8 mouse cellular contexts compared by ENCODE assay signal in the genomic region with DNA sequence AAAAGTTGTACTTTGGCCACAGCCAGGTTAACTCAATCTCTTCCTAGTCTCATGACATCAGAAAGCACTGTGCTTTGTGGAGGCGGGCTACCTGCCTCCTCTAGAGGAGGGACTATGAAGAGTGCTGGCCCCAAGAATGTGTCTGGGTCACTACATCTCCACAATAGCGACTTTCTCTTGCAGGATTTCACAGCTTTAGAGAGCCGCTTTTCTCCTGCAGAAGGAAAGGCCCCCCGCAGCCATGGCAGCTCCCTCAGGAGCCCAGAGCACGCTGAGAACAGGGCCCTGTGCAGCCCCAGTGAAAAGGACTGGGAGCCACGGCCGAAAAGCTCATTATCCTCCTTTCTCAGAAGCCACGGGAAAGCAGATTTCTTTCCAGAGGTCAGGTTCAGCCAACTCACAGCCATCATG. TPM values are rescaled to one million over a fixed set of nuclear protein-coding genes. Genes with fewer than 3 reads are reported as not detected.
DNase-seq lines count a peak whose midpoint lies in the region; ATAC-seq and TF ChIP-seq lines count a peak whose summit lies in the region.
"Had no signal": no experiment of that assay in that cellular context is flagged by ENCODE, and none has a peak within 500 bp of the region (broad histone marks: within the 10 kb centered on the region; RNA-seq: fewer than 3 reads in every experiment).

No protein-coding gene starts in this region.

- H3K36me3 ChIP-seq in lung, embryonic 15.5 days = no peaks in the 10 kb centered on the region
- no peaks in the 10 kb centered on the region for H3K36me3 ChIP-seq in forebrain, postnatal 0 days (ENCODE audit: insufficient read depth)
- H3K36me3 ChIP-seq in stomach, embryonic 15.5 days = no peaks in the 10 kb centered on the region

- no peak overlapping the region for H3K4me2 ChIP-seq in lung, embryonic 15.5 days
- H3K4me2 ChIP-seq in forebrain, postnatal 0 days (ENCODE audit: low read depth) = no peak overlapping the region
- H3K4me2 ChIP-seq in stomach, embryonic 15.5 days = no peak overlapping the region

- no peak for TF ChIP-seq CTCF in forebrain, postnatal 0 days (IDR thresholded peaks at IDR 0.05; ENCODE audit: low read depth)

- H3K27me3 ChIP-seq in lung, embryonic 15.5 days = no peaks in the 10 kb centered on the region
- no peaks in the 10 kb centered on the region for H3K27me3 ChIP-seq in forebrain, postnatal 0 days (ENCODE audit: insufficient read depth, low read length)
- H3K27me3 ChIP-seq in stomach, embryonic 15.5 days (replicated peaks) = no peaks in the 10 kb centered on the region

- DNase-seq in lung, postnatal 14 days = no peak
- no peak for DNase-seq in forebrain, postnatal 0 days
- DNase-seq in kidney, postnatal 25 days = peak; percentile 51 to 80
- DNase-seq in spleen, postnatal 14 days (ENCODE audit: low spot score in 2 of 2) = no peak
- DNase-seq in left cerebral cortex, adult 18-20 months (ENCODE audit: low spot score in 2 of 2) = no peak
- DNase-seq: adrenal gland, adult 2 months had no signal

- no peak overlapping the region for H3K9ac ChIP-seq in lung, embryonic 15.5 days
- no peak overlapping the region; the same call in 1 of the 2 replicates for H3K9ac ChIP-seq in forebrain, postnatal 0 days
- H3K9ac ChIP-seq in stomach, embryonic 15.5 days = no peak overlapping the region

- no peaks in the 10 kb centered on the region for H3K9me3 ChIP-seq in lung, embryonic 15.5 days
- H3K9me3 ChIP-seq in forebrain, postnatal 0 days (ENCODE audit: low read length) = no peaks in the 10 kb centered on the region
- no peaks in the 10 kb centered on the region for H3K9me3 ChIP-seq in stomach, embryonic 15.5 days

- no peak for ATAC-seq in lung, embryonic 15.5 days (ENCODE audit: borderline replicate concordance, extremely low read depth, low FRiP score, low TSS enrichment)
- peak; percentile 28; the same call in 1 of the 2 replicates for ATAC-seq in forebrain, postnatal 0 days
- no peak for ATAC-seq in stomach, embryonic 15.5 days (ENCODE audit: insufficient read depth, low FRiP score, low read depth)

- peaks cover 82% of the 10 kb centered on the region for H3K4me1 ChIP-seq in lung, embryonic 15.5 days
- H3K4me1 ChIP-seq in forebrain, postnatal 0 days (ENCODE audit: insufficient read depth) = peaks cover 7% of the 10 kb centered on the region; the same call in 1 of the 2 replicates
- peaks cover 74% of the 10 kb centered on the region for H3K4me1 ChIP-seq in stomach, embryonic 15.5 days

- H3K27ac ChIP-seq in lung, embryonic 15.5 days = peak overlapping the region; percentile 74
- H3K27ac ChIP-seq in forebrain, postnatal 0 days (ENCODE audit: low read depth, low read length) = no peak overlapping the region
- H3K27ac ChIP-seq in stomach, embryonic 15.5 days = peak overlapping the region; percentile 62

- no peak overlapping the region for H3K4me3 ChIP-seq in lung, embryonic 15.5 days
- no peak overlapping the region for H3K4me3 ChIP-seq in forebrain, postnatal 0 days (ENCODE audit: low read depth, low read length)
- H3K4me3 ChIP-seq in stomach, embryonic 15.5 days (replicated peaks) = no peak overlapping the region

- 39% methylated on average over 8 of the region's 8 CpGs for WGBS in lung, embryonic 15.5 days
- WGBS in forebrain, postnatal 0 days = 16% methylated on average over 8 of the region's 8 CpGs
- 50% methylated on average over 8 of the region's 8 CpGs for WGBS in stomach, embryonic 15.5 days

RNA-seq across cellular contexts. Expression of a gene that starts 5.5 kb away (rescaled TPM):
- 43.2 and 48.7 TPM in 2 replicates for polyA plus RNA-seq in lung, embryonic 15.5 days (2015; fragmentation: Nextera tagmentation; extraction: Ambion mirVana)
- total RNA-seq in forebrain, postnatal 0 days (2014; rRNA removed) = 57.8 and 60.5 TPM in 2 replicates
- polyA plus RNA-seq in forebrain, postnatal 0 days (2015; fragmentation: Nextera tagmentation; extraction: Ambion mirVana) = 17.2 and 17.5 TPM in 2 replicates
- 34.5 and 44.3 TPM in 2 replicates for polyA plus RNA-seq in stomach, embryonic 15.5 days (2015; fragmentation: Nextera tagmentation; extraction: Ambion mirVana)
- total RNA-seq in left cerebral cortex, adult 18-20 months (2021) = 10 to 100 TPM; 51.3 to 54.1 TPM

RNA-seq across cellular contexts. Expression of a gene that starts 13.7 kb away (rescaled TPM):
- 19.1 and 22.5 TPM in 2 replicates for polyA plus RNA-seq in lung, embryonic 15.5 days (2015; fragmentation: Nextera tagmentation; extraction: Ambion mirVana)
- 12.4 and 18.0 TPM in 2 replicates for total RNA-seq in forebrain, postnatal 0 days (2014; rRNA removed)
- 9.9 and 13.1 TPM in 2 replicates for polyA plus RNA-seq in forebrain, postnatal 0 days (2015; fragmentation: Nextera tagmentation; extraction: Ambion mirVana)
- polyA plus RNA-seq in stomach, embryonic 15.5 days (2015; fragmentation: Nextera tagmentation; extraction: Ambion mirVana) = 21.3 and 21.4 TPM in 2 replicates
- total RNA-seq in left cerebral cortex, adult 18-20 months (2021) = 10 to 100 TPM; 30.1 to 31.5 TPM

RNA-seq across cellular contexts. Expression of a gene that starts 45.9 kb away (rescaled TPM):
- 0.16 and 0.62 TPM in 2 replicates for polyA plus RNA-seq in lung, embryonic 15.5 days (2015; fragmentation: Nextera tagmentation; extraction: Ambion mirVana)
- total RNA-seq in forebrain, postnatal 0 days (2014; rRNA removed) = 0.08 and 0.67 TPM in 2 replicates
- 0.31 and 0.68 TPM in 2 replicates for polyA plus RNA-seq in forebrain, postnatal 0 days (2015; fragmentation: Nextera tagmentation; extraction: Ambion mirVana)
- 0.05 and 0.15 TPM in 2 replicates for polyA plus RNA-seq in stomach, embryonic 15.5 days (2015; fragmentation: Nextera tagmentation; extraction: Ambion mirVana)
- under 1 TPM; 0.21 to 0.23 TPM for total RNA-seq in left cerebral cortex, adult 18-20 months (2021)
- total RNA-seq: adrenal gland, adult 2 months had no signal
- polyA plus RNA-seq: adrenal gland, adult 2 months had no signal

RNA-seq across cellular contexts. Expression of a gene that starts 55.9 kb away (rescaled TPM):
- polyA plus RNA-seq in lung, embryonic 15.5 days (2015; fragmentation: Nextera tagmentation; extraction: Ambion mirVana) = 102 and 110 TPM in 2 replicates
- total RNA-seq in forebrain, postnatal 0 days (2014; rRNA removed) = 49.6 and 51.1 TPM in 2 replicates
- 38.9 and 43.0 TPM in 2 replicates for polyA plus RNA-seq in forebrain, postnatal 0 days (2015; fragmentation: Nextera tagmentation; extraction: Ambion mirVana)
- polyA plus RNA-seq in stomach, embryonic 15.5 days (2015; fragmentation: Nextera tagmentation; extraction: Ambion mirVana) = 81.4 and 82.0 TPM in 2 replicates
- 10 to 100 TPM; 43.2 to 44.3 TPM for total RNA-seq in left cerebral cortex, adult 18-20 months (2021)

Comparison
In these comparisons a context has a peak if more than half of its experiments do, and no peak if none do; other contexts are left out.
1. DNase-seq: peak in kidney, postnatal 25 days (2 of 2); none in lung, postnatal 14 days (single experiment), forebrain, postnatal 0 days (single experiment), spleen, postnatal 14 days (0 of 2) and left cerebral cortex, adult 18-20 months (0 of 2).